Mouse (Mus musculus): Measurements from ENCODE around the gene 1700013F07Rik. TPM values are rescaled to one million over a fixed set of nuclear protein-coding genes. Genes with fewer than 3 reads are reported as not detected.

1700013F07Rik gene
- polyA plus RNA-seq, 1 experiment from 2014 or later, result not detected

DNA sequence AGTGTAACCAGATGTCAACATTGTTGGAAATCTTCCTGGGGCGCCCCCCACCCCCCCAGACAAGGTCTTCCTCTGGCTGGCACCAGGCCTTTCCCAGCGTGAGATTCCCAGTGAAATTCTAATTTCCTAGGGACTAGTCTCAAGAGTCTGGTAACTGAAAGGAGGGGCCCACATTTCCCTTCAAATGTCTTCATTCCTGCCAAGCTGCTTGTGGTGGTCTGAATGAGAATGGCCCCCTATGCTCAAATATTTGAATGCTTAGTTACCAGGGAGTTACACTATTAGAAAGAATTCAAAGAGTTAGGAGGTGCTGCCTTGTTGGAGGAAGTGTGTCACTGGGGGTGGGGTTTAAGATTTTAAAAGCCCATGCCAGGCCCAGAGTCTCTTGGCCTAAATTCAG, 54.5 kb downstream of the 1700013F07Rik start:
- WGBS, result 43% methylated on average over 2 of the region's 2 CpGs
- no peak overlapping the region for H3K9ac ChIP-seq
- ATAC-seq (ENCODE audit: low FRiP score, low read depth), result no peak
- H3K4me2 ChIP-seq (replicated peaks), result no peak overlapping the region
- H3K27me3 ChIP-seq (replicated peaks), result no peaks in the 10 kb centered on the region
- no peaks in the 10 kb centered on the region for H3K36me3 ChIP-seq
- peaks cover 9% of the 10 kb centered on the region for H3K4me1 ChIP-seq
- no peak overlapping the region for H3K27ac ChIP-seq
- H3K4me3 ChIP-seq, result no peak overlapping the region
- H3K9me3 ChIP-seq, result no peaks in the 10 kb centered on the region

DNA sequence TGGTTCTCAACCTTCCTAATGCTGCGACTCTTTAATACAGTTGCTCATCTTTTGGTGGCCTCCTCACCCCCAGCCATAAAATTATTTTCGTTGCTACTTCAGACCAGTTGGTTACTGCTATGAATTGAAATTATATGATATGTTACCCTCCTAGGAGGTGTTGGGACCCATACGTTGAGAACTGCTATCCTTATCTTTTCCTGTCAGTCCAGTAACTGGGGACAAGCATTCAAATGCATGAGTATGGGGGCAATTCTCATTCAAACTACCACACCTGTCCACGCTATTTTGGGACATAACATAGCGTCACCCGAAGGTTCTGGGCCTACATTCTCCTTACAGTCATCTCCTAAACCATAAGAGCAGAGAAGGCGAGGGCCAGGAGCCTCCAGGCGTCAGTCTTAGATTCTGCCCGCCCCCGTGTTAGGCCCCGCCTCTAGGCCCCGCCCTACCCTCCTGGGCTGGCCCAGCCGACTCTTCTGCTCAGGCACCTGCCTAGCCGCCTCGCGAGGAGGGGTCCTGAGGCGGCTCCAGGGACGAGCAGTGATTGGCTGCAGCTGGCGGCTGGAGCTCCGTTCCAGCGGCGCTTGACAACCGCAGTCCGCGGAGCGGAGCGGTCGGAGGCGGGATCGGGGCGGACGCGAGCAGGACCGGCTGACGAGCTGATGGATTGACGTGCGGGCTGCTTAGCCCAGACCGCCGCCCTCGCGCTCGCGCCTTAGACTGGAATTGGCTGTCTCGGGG, 57.0 kb downstream of the 1700013F07Rik start, which contains the start of gene Wdr47:
TSS of gene Wdr47 (plus strand) at position 494 of the 744 bp plus-strand sequence.
- peak; percentile 98 for ATAC-seq (ENCODE audit: low FRiP score, low read depth)
- H3K9me3 ChIP-seq, result no peaks in the 10 kb centered on the region
- H3K4me1 ChIP-seq, result peaks cover 9% of the 10 kb centered on the region

DNA sequence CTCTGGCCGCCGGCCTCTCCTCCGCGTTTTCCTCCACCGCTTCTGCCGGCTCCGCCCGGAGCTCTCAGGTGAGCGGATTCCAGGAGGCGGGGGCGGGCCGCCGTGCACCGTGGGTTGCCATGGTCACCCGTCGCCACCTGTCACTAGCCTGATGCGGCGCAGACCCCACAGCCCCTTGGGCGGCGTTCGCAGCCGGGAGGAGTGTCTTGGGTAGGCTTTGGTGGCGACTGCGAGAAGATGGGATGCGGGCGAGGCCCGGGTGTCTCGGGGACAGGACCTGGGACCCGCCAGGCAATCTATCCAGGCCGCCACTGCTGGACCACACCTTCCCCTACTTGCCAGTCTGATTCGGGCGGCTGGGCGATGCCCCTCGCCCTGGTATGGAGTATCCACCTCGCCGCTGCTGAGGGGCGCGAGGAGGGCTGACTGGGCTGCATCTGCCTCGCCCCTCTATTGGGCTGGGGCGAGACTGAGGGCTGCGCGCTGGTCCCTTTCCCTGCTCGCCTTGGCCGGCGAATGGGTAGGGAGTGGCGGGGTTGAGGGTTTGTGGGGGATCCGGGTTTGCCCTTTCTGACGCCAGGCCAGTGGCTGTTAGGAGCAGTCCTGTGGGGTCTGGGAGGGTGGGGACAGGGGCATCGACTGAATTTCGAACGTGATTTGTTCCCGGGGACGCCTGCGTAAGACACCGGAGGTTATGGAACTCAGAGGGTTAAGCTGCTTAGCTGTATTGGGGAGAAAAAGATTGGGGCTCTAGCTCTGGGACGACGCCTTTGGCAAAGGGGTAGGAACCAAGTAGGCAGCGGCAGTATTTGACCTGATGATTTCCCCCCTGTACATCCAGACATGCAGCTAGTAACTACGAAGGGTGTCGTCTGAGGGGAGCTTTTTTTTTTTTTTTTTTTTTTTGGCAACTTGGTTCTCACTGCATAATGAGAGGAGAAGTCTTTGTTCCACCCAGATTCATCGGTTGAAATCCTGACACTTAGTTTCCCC, 57.9 kb downstream of the 1700013F07Rik start:
- H3K9ac ChIP-seq, result peak overlapping the region; percentile 86
- under 1% methylated on average over 61 of the region's 61 CpGs for WGBS
- peak overlapping the region; percentile 83 for H3K4me2 ChIP-seq (replicated peaks)
- no peaks in the 10 kb centered on the region for H3K27me3 ChIP-seq (replicated peaks)
- H3K4me3 ChIP-seq, result peak overlapping the region; percentile 95
- no peaks in the 10 kb centered on the region for H3K36me3 ChIP-seq
- H3K4me1 ChIP-seq, result peaks cover 9% of the 10 kb centered on the region
- peak; percentile 82 for ATAC-seq (ENCODE audit: low FRiP score, low read depth)
- no peaks in the 10 kb centered on the region for H3K9me3 ChIP-seq
- peak overlapping the region; percentile 91 for H3K27ac ChIP-seq

More for the DNA sequence above, 57.0 kb downstream of the 1700013F07Rik start, which contains the start of gene Wdr47:
- Histone ChIP-seq H3K27me3 (replicated peaks) (no peaks in the 10 kb centered on the region), H3K4me3 (peak within 1 kb of the TSS; percentile 95), H3K36me3 (no peaks in the 10 kb centered on the region), H3K4me2 (replicated peaks) (peak within 1 kb of the TSS; percentile 83), H3K9ac (peak within 1 kb of the TSS; percentile 86), H3K27ac (peak within 1 kb of the TSS; percentile 91)
- WGBS, result 6% methylated on average over 43 of the region's 44 CpGs

Small RNA genes lying within 50 kb of the gene (microRNA-seq; reads per million reads assigned to microRNA genes)
- not detected for gene Gm22860

Other genes with a start within 250 kb of the 1700013F07Rik start
- gene Mybphl, start 169.2 kb upstream of the 1700013F07Rik start, polyA plus RNA-seq (2016; fragmentation: Nextera tagmentation; extraction: Ambion mirVana), result 0.25 and 0.26 TPM in 2 replicates
- gene Psrc1, start 150.3 kb upstream of the 1700013F07Rik start, polyA plus RNA-seq (2016; fragmentation: Nextera tagmentation; extraction: Ambion mirVana), result 35.7 and 37.1 TPM in 2 replicates
- gene Celsr2, start 118.6 kb upstream of the 1700013F07Rik start, polyA plus RNA-seq (2016; fragmentation: Nextera tagmentation; extraction: Ambion mirVana), result 71.4 and 71.5 TPM in 2 replicates
- 212 and 213 TPM in 2 replicates for gene Sars, start 88.9 kb upstream of the 1700013F07Rik start, polyA plus RNA-seq (2016; fragmentation: Nextera tagmentation; extraction: Ambion mirVana)
- 4.6 TPM in 2 replicates for gene 5330417C22Rik, start 2.4 kb downstream of the 1700013F07Rik start, polyA plus RNA-seq (2016; fragmentation: Nextera tagmentation; extraction: Ambion mirVana)
- gene Tmem167b, start 28.3 kb downstream of the 1700013F07Rik start, polyA plus RNA-seq (2016; fragmentation: Nextera tagmentation; extraction: Ambion mirVana), result 55.3 and 56.7 TPM in 2 replicates
- 72.6 and 77.8 TPM in 2 replicates for gene Taf13, start 37.5 kb downstream of the 1700013F07Rik start, polyA plus RNA-seq (2016; fragmentation: Nextera tagmentation; extraction: Ambion mirVana)
- 66.6 and 72.1 TPM in 2 replicates for gene Wdr47, start 57.1 kb downstream of the 1700013F07Rik start, polyA plus RNA-seq (2016; fragmentation: Nextera tagmentation; extraction: Ambion mirVana)
- gene Clcc1, start 119.8 kb downstream of the 1700013F07Rik start, polyA plus RNA-seq (2016; fragmentation: Nextera tagmentation; extraction: Ambion mirVana), result 46.9 and 48.8 TPM in 2 replicates
- gene Gpsm2, start 188.2 kb downstream of the 1700013F07Rik start, polyA plus RNA-seq (2016; fragmentation: Nextera tagmentation; extraction: Ambion mirVana), result 83.7 and 83.9 TPM in 2 replicates
- gene Aknad1, start 205.5 kb downstream of the 1700013F07Rik start, polyA plus RNA-seq (2016; fragmentation: Nextera tagmentation; extraction: Ambion mirVana), result 0.08 and 0.09 TPM in 2 replicates

Data from neural tube, embryonic 12.5 days (tissue).